15 mouse cellular contexts compared by ENCODE assay signal in genomic region chr5:139545673-139546335, GRCm38 (mm10). TPM values are rescaled to one million over a fixed set of nuclear protein-coding genes. Genes with fewer than 3 reads are reported as not detected.
DNase-seq lines count a peak whose midpoint lies in the region; ATAC-seq and TF ChIP-seq lines count a peak whose summit lies in the region.
"Had no signal": no experiment of that assay in that cellular context is flagged by ENCODE, and none has a peak within 500 bp of the region (broad histone marks: within the 10 kb centered on the region; RNA-seq: fewer than 3 reads in every experiment).

No protein-coding gene starts in this region.

- H3K27ac ChIP-seq in forebrain, postnatal 0 days (ENCODE audit: low read depth, low read length) = no peak overlapping the region
- H3K27ac ChIP-seq in midbrain, embryonic 13.5 days = peak overlapping the region; percentile 95
- H3K27ac ChIP-seq: layer of hippocampus, adult 2 months; limb, embryonic 12.5 days; stomach, embryonic 15.5 days had no signal

- H3K27me3 ChIP-seq in E14TG2a.4 (ENCODE audit: insufficient read depth, low read length) = peaks cover 97% of the 10 kb centered on the region
- peaks cover 80% of the 10 kb centered on the region for H3K27me3 ChIP-seq in forebrain, postnatal 0 days (ENCODE audit: insufficient read depth, low read length)
- peaks cover 88% of the 10 kb centered on the region for H3K27me3 ChIP-seq in midbrain, embryonic 13.5 days

- intact Hi-C loops in left cerebral cortex, postnatal 4 days (cut with DNase I) = no loop called here
- intact Hi-C loops in left cerebral cortex, postnatal 25 days (cut with DNase I) = no loop called here

- H3K4me2 ChIP-seq in forebrain, postnatal 0 days (ENCODE audit: low read depth) = no peak overlapping the region
- peak overlapping the region; percentile 55 for H3K4me2 ChIP-seq in midbrain, embryonic 13.5 days (replicated peaks)
- H3K4me2 ChIP-seq: limb, embryonic 12.5 days; stomach, embryonic 15.5 days had no signal

- H3K36me3 ChIP-seq in E14TG2a.4 (ENCODE audit: insufficient read depth, low read length) = no peaks in the 10 kb centered on the region
- no peaks in the 10 kb centered on the region for H3K36me3 ChIP-seq in forebrain, postnatal 0 days (ENCODE audit: insufficient read depth)
- H3K36me3 ChIP-seq in midbrain, embryonic 13.5 days = peaks cover 4% of the 10 kb centered on the region; the same call in 1 of the 2 replicates
- H3K36me3 ChIP-seq: limb, embryonic 12.5 days; stomach, embryonic 15.5 days had no signal

- no peak overlapping the region for H3K9ac ChIP-seq in forebrain, postnatal 0 days
- H3K9ac ChIP-seq in midbrain, embryonic 13.5 days (replicated peaks) = peak overlapping the region; percentile 87
- H3K9ac ChIP-seq: limb, embryonic 12.5 days; stomach, embryonic 15.5 days had no signal

- 4% methylated on average over 9 of the region's 9 CpGs for WGBS in forebrain, postnatal 0 days
- WGBS in midbrain, embryonic 13.5 days = 2% methylated on average over 9 of the region's 9 CpGs

- no peak for TF ChIP-seq CTCF in E14TG2a.4 (conservative IDR thresholded peaks at IDR 0.05; ENCODE audit: low read length)
- TF ChIP-seq CTCF in forebrain, postnatal 0 days (IDR thresholded peaks at IDR 0.05; ENCODE audit: low read depth) = no peak

- H3K4me3 ChIP-seq in E14TG2a.4 (replicated peaks; ENCODE audit: low read length) = 0 out of 2 replicates have a peak overlapping the region, but pooled peaks have one; percentile 46
- no peak overlapping the region for H3K4me3 ChIP-seq in forebrain, postnatal 0 days (ENCODE audit: low read depth, low read length)
- peak overlapping the region; percentile 58 for H3K4me3 ChIP-seq in midbrain, embryonic 13.5 days (replicated peaks)
- H3K4me3 ChIP-seq: layer of hippocampus, adult 2 months; stomach, embryonic 15.5 days had no signal

- peak; percentile 30 for DNase-seq in ZHBTc4 (ENCODE audit: low read depth, low spot score)
- peak; percentile 18 for DNase-seq in forebrain, postnatal 0 days
- DNase-seq in left cerebral cortex, postnatal 4 days = no peak
- no peak for DNase-seq in left cerebral cortex, postnatal 25 days (ENCODE audit: low spot score in 2 of 2)
- DNase-seq in retina, embryonic 14.5 days (ENCODE audit: low spot score) = no peak
- DNase-seq: heart, adult 11 months; right cerebral cortex, postnatal 14 days had no signal

- no peak for ATAC-seq in forebrain, postnatal 0 days
- ATAC-seq in midbrain, embryonic 13.5 days = no peak
- ATAC-seq: activated CD4-positive, CD25-positive, alpha-beta regulatory T cell, adult 4 months had no signal

- H3K9me3 ChIP-seq in E14TG2a.4 (ENCODE audit: low read length) = no peaks in the 10 kb centered on the region
- no peaks in the 10 kb centered on the region for H3K9me3 ChIP-seq in forebrain, postnatal 0 days (ENCODE audit: low read length)
- H3K9me3 ChIP-seq in midbrain, embryonic 13.5 days = no peaks in the 10 kb centered on the region
- H3K9me3 ChIP-seq: limb, embryonic 12.5 days; stomach, embryonic 15.5 days had no signal

- H3K4me1 ChIP-seq in E14TG2a.4 (replicated peaks; ENCODE audit: low read depth, low read length) = peaks cover 38% of the 10 kb centered on the region
- H3K4me1 ChIP-seq in forebrain, postnatal 0 days (ENCODE audit: insufficient read depth) = no peaks in the 10 kb centered on the region
- peaks cover 52% of the 10 kb centered on the region for H3K4me1 ChIP-seq in midbrain, embryonic 13.5 days (replicated peaks)

RNA-seq across cellular contexts. Expression of gene Uncx, which starts 2.5 kb away (rescaled TPM):
- 3.4 and 5.8 TPM in 2 replicates for total RNA-seq in forebrain, postnatal 0 days (2014; rRNA removed)
- 0.93 and 2.8 TPM in 2 replicates for polyA plus RNA-seq in forebrain, postnatal 0 days (2015; fragmentation: Nextera tagmentation; extraction: Ambion mirVana)
- polyA plus RNA-seq in midbrain, embryonic 13.5 days (2015; fragmentation: Nextera tagmentation; extraction: Ambion mirVana) = 48.5 and 58.7 TPM in 2 replicates
- under 1 TPM in 1 of 2 experiments, not detected in 1; 0.64 TPM for total RNA-seq in left cerebral cortex, postnatal 4 days (2021)
- total RNA-seq in left cerebral cortex, postnatal 25 days (2021) = under 1 TPM in 1 of 2 experiments, not detected in 1; 0.39 TPM
- total RNA-seq: hematopoietic stem cell, adult 5-6 weeks; layer of hippocampus, adult 2 months had no signal
- polyA plus RNA-seq: activated CD4-positive, CD25-positive, alpha-beta regulatory T cell, adult 4 months; lung, embryonic 16.5 days had no signal

Comparison
In these comparisons a context has a peak if more than half of its experiments do, and no peak if none do; other contexts are left out.
1. DNase-seq: peak in ZHBTc4 (single experiment) and forebrain, postnatal 0 days (single experiment); none in left cerebral cortex, postnatal 4 days (single experiment), left cerebral cortex, postnatal 25 days (0 of 2) and retina, embryonic 14.5 days (single experiment).